Mouse (Mus musculus) embryo, embryonic 11.5 days (tissue): ENCODE measurements around the gene AU040320.

Experiments
- DNase-seq: peaks from one replicate; pipeline ENCODE4 v3.0.0-alpha.2; 2012; ENCODE audit warnings: low read depth, low spot score

Gene AU040320

GRCm38 (mm10) chr4:126750046-126750683, 3.2 kb upstream of the AU040320 start:
- no peak for DNase-seq

GRCm38 (mm10) chr4:126750863-126751555, 2.3 kb upstream of the AU040320 start:
- no peak for DNase-seq

- no peak for DNase-seq
Measured at GRCm38 (mm10) chr4:126751556-126752023, 1.8 kb upstream of the AU040320 start.

- DNase-seq: no peak
Measured at GRCm38 (mm10) chr4:126752024-126752607, 1.2 kb upstream of the AU040320 start.

GRCm38 (mm10) chr4:126752608-126753141, 669 bp upstream of the AU040320 start:
- DNase-seq: no peak

- no peak for DNase-seq
Measured at GRCm38 (mm10) chr4:126754231-126754611, 877 bp downstream of the AU040320 start.

- DNase-seq: no peak
Measured at GRCm38 (mm10) chr4:126754736-126755374, 1.5 kb downstream of the AU040320 start.

- no peak for DNase-seq
Measured at GRCm38 (mm10) chr4:126756766-126757165, 3.4 kb downstream of the AU040320 start.

- no peak for DNase-seq
Measured at GRCm38 (mm10) chr4:126758299-126758698, 5.0 kb downstream of the AU040320 start.

- no peak for DNase-seq
Measured at GRCm38 (mm10) chr4:126759435-126759834, 6.1 kb downstream of the AU040320 start.

GRCm38 (mm10) chr4:126762586-126763359, 9.4 kb downstream of the AU040320 start:
- no peak for DNase-seq

- DNase-seq: no peak
Measured at GRCm38 (mm10) chr4:126763483-126763882, 10.1 kb downstream of the AU040320 start.

GRCm38 (mm10) chr4:126769800-126770563, 16.6 kb downstream of the AU040320 start:
- no peak for DNase-seq

- no peak for DNase-seq
Measured at GRCm38 (mm10) chr4:126770831-126771230, 17.5 kb downstream of the AU040320 start.

- no peak for DNase-seq
Measured at GRCm38 (mm10) chr4:126773871-126774270, 20.5 kb downstream of the AU040320 start.

- DNase-seq: no peak
Measured at GRCm38 (mm10) chr4:126775182-126775581, 21.8 kb downstream of the AU040320 start.

GRCm38 (mm10) chr4:126779148-126779581, 25.8 kb downstream of the AU040320 start:
- no peak for DNase-seq

- DNase-seq: no peak
Measured at GRCm38 (mm10) chr4:126779826-126780775, 26.8 kb downstream of the AU040320 start.

GRCm38 (mm10) chr4:126781871-126782270, 28.5 kb downstream of the AU040320 start:
- DNase-seq: no peak
